Mouse (Mus musculus) cerebellum, adult 9-10 months (tissue): ENCODE data around the gene Mtpn.

Experiments
- DNase-seq: peaks from one replicate; pipeline ENCODE4 v3.0.0; 2022

The Mtpn gene

DNA sequence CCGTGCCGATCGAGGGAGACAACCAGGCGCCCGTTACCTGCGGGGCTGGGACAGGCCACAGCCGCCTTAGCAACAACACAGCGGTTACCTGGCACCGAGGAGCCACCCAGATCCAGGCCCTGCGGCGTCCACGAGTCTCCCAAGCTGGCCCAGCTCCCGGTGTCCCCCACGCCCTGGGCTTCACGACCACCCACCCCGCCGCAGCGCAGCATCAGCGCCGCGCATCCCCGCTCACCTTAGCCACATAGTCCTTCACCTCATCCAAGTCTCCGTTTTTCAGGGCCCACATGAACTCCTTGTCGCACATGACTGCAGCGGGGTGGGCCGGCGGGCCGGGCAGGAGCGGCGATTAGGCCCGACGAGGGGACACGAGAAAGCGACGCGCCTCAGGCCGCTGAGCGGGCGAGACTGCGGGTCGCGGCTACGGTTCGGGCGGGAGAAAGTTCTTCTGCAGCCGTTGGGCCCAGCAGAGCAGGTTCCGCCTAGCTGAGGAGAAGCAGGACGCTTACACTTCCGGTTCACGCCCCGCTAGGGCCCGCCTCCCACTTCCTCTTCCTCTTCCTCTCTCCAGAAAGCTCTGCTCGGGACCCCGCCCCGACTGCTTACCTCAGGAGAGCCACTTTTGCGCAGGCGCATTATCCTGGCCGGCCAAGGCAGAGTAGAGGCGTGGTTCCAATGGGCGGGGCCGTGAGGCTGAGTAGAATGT, at the start of gene Mtpn:
TSS of gene Mtpn (minus strand) at position 585 of the 706 bp plus-strand sequence.
- peak; percentile 99 for DNase-seq

DNA sequence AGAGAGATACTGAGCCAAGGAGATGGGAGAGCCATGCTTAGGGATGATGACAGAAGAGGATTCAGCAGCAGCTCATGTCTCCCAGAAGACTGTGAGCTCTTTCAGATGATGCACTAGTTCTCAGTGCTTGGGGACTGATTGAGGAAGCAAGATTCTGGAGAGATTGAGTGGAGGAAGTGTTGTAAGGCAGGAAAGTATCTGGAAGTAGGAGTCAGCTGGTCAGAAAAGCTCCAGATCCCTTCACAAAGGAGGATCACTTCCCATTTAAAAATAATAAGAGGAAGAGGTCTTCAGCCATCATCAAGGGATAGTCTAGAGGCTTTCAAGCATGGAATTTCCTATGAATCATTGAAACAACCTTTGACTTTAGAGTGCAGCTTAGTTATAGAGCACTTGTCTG, 29.0 kb upstream of the Mtpn start:
- DNase-seq, result no peak

DNA sequence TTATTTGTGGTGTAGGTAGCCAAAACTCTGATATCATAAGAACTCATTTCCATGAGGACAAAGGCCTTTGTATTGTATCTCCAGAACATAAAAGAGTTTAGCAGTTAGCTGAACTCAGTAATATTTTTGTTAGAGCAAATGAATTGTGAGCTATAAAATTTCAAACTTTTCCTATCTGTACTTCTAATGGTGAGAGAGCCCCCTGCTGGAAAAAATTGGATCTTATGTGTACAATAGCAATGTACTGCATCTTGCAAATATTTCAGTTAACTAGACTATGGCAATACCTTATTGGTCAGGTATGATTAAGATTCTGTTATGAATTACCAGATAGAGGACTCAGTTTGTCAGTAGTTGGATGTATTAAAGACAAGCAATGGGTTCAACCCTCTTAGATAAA, 28.1 kb upstream of the Mtpn start:
- peak; percentile 57 for DNase-seq

DNA sequence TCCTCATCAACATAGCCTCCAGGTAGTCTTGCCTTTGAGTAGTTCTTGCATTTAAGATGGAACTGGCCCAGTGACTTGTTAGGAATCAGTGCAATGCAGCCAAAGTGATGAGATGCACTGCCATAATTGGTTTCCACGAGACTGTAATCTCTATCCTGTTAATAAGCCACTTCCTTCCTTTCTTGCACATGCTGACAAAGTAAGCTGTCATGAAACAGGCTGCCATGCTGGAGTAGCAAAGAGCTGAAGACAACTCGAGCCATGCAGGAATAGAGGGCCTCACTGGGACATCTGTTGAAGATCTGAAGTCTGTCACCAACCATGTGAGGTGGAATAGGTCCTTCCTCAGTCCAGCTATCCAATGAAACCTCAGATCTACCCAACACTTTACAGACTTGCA, 20.3 kb upstream of the Mtpn start:
- DNase-seq, result no peak

DNA sequence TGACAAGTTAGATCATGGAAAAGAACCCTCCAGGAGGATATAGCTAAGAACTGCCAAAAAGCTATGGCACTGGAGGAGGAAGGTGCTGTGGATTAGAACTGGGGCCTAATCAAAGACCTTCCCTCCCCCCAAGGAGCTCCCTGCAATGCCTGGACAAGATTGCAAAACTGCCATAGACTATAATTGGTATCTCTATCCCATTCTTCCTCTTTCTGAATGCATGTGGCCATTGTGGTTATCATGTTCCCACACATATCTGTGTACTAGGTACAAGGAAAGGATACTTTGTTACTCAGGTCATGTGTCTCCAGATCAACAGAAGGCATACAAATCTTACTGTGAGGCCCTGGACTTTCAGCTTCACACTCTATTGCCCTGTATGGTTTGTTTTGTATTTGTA, 4.7 kb upstream of the Mtpn start:
- DNase-seq, result no peak

DNA sequence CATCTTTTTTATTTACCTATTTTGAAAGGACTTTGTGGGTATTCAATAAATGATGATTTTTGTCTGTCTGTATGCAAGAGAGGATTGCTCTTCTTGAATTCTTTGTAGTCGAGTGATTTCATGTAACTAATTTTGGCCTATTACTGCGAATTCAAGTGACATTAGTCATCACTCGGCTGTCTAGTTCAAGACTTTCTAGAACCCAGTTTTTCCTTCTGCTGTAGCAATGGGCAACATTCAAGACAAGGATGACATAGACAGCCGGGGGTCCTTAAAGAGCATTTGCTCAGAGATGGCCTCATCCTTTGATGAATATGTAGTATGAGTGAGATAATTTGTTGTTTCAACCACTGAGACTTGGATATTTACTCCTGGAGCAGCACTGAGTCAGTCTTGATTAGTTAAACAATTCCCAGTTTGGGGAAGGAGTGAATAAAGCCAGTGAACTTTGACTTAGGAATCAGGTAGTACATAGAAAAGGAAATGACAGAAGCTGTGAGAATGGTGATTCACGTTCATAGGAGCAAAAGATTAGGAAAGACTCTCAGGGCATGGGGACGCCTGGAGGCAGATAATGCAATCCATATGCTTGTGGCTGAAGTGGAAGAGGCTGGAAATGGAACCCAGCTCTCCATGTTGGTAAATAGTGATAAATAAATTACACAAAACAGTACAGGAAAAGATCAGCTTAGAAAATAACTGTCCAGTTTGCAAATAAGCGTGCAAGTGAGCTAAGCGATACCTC, 3.1 kb upstream of the Mtpn start:
- no peak for DNase-seq

DNA sequence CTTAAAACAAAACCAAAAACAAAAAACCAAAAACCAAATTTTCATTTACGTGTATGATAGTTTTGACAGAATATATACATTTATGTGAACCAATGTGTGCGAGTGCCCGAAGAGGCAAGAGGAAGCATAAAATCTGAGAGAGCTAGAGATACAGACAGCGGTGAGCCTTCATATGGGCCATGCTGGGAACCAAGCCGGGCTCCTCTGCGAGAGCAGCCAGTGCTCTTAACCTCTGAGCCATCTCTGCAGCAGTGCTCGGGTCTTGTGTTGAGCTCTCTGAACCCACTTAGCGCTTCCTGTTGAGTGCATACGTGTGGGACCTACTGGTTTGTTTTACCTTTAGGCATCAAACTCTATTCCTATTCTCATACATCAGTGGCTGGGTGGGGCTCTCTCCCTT, 689 bp upstream of the Mtpn start:
- DNase-seq, result peak; percentile 20

DNA sequence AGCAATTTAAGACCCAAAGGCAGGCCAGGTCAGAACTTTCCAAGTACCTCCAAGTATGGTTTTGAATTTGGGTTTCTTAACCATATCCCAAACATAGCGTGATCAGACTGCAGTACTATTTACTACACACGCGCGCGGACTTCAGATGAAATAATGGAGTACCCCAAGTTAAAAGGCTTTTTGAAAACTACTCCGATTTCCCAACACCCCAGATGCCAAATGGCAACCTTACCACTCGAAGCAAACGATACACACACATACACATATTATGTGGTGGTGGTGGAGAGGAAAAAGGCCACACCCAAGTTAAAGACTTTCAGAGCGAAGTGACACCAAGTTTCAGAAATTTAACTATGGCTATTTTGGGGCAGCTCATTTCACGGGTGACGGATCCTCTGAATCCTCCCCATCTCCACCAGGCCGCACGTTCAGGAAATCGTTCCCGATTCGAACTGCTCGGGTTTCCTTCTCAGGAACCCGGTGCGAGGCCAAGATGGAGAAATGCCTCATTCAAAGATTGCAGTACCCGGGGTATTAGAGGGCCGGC, 858 bp downstream of the Mtpn start:
- peak; percentile 15 for DNase-seq

DNA sequence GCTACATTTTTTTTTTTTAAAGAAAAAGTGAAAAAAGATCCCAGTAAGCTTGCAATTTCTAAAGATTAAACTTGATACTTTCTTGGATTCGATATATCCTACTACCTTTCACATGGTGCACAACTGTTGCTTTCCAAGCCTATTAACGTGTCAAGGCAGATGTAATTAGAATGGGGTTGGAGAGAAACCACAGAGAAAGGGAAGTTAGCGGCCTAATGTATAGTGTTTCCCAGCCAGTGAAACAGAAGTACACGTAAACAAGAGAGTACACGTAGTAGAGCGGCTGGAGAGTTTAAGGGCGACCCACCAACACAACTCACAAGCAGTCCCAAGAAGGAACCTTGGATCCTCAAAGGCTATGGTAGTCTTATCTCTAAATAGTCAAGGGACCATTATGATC, 3.7 kb downstream of the Mtpn start:
- DNase-seq, result no peak

DNA sequence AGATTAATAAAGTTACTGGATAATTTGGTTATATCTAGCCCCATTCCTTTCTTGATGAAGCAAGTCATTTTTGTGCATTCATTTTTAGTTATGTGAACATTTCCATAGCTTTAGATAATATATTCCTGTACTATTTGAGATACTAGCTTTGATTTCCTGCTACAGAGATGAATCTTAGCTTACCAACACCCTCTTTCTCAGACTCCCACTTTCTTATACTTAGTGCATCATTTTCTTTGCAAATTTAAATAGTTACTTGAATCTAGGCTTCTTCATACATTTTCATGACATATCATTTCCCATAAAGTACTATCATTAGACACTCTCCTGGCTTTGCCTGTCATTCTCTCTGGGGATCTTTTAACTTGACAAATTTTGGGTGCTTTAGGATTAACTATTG, 26.3 kb downstream of the Mtpn start:
- no peak for DNase-seq

DNA sequence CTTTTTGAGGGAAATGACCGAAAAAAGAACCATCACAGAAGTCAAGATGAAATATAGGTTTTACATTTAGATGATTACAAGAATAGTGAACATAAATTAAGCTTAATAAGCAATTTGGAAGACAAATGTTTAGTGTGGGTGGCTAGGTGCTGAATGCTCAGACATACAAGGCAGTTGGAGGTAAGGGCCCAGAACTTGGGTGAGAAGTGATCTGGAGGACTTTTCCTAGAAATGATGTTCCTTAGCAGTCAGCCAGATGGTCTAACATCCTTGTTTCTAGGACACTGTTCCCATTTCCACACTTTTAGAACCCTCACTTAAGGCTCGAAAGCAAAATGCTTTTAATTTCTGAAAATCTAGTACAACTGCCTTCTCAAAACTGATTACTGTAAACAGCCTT, 34.9 kb downstream of the Mtpn start:
- no peak for DNase-seq

DNA sequence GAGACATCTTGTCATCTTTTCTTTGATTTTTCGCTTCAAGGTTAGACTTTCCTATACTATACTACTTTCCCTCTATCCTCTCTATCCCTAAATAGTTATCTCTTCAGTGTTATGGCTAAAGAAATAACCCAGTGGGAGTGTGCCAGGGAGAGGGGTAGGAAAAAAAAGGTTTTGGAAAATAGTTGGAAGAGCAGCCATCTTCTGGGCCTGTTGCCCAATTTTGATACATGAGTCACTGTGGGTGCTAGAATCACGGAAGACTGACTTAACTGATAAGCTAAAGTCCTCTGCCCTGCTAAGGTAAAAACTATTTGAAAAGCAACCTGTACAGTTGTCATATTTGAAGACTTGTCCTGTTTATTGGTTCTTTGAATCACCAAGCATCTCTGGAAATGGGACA, 36.8 kb downstream of the Mtpn start:
- DNase-seq, result no peak

DNA sequence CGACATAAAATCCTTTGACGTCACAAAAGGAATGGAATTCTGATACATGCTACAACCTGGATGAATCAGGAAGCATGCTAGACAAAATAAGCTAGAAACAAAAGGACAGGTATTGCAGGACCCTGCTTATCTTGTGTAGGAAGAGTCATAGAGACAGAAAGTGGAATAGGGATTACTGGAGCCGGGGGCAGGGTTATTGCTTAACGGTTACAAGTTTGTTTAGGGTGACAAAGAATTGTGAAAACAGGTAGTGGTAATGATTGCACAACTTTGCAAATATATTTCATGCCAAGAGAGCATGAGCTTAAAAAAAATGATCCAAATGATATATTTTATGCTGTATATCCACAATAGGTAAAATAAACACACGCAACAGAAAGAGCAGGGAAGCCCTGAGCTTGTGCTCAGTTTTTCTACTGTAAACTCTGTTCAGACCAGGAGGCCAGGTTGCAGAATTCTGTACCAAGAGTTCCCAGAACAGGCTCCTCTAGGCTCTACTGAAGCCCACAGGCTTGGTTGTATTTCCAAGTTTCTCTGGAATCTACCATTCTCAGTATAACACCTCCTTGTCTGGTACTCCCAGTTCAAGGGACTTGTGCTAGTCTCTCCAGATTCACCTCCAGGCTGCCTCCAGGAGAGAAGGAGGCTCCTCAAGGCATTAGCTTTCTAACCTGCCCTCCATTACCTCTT, 39.6 kb downstream of the Mtpn start:
- DNase-seq, result no peak

DNA sequence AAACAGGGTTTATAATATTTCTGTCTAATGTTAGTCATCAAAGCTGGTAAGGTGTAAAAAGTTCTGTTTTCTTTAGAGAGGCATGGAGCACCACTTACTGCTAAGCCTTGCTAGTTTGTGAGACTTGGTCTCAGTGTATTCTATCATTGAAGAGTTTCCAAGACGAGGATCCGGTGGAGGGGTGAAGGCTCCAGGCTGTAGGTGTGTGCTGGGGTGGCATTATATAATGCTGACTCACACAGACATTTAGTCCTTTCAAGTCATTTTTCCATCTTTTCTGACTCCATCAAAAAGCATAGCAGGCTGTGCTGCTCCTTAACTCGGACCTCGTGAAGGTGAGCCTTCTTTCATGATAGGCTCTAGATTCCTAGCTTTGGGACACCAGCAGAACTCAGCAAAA, 42.3 kb downstream of the Mtpn start:
- DNase-seq, result no peak

DNA sequence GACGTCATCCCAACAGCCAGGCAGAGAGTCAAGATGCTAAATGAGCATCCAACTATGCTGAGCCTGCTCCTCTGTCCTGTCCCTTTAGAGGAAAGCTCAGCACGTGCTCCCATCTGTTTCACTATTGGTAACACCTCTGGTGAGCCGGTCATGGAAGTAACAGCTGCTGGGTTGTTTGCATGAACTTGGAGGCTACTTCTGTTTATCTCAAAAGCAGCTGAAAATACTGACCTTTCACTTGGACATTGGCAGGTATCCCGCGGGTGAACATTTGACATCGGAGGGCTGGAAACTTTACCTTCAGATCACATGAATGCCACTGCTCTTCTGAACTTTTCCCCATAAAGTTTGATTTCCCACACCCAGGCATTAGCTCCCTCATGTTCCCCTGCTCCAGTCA, 45.8 kb downstream of the Mtpn start:
- no peak for DNase-seq

DNA sequence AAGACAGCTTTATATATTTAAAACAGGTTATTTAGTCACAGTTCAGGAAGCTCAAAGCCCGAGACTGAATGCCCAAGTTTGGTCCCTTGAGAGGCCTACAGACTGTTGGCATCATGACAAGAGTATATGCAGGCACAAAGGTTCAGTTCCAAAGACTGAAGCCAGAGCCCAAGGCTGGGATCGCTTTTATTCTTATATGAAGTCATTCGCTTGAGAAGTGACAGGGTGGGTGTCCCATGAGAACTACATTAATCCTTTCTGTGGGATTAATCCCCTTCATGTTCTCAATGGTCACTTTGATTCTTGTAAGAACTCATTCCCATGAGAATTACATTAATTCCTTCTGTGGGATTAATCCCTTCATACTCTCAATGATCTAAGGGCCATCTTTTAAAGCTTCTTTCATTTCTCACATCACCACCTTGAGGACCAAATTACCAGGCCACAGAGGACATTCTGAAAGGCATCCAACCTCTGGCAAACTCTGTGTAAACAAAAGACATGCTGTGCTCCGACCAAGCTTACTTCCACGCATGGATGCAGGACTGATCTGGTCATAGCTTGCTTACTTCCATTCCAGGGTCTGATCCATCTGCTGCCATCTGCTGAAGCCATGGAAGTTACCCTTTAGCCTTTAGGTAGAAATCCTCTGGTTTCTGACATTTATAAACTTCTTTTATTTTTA, 59.9 kb downstream of the Mtpn start:
- DNase-seq, result no peak

DNA sequence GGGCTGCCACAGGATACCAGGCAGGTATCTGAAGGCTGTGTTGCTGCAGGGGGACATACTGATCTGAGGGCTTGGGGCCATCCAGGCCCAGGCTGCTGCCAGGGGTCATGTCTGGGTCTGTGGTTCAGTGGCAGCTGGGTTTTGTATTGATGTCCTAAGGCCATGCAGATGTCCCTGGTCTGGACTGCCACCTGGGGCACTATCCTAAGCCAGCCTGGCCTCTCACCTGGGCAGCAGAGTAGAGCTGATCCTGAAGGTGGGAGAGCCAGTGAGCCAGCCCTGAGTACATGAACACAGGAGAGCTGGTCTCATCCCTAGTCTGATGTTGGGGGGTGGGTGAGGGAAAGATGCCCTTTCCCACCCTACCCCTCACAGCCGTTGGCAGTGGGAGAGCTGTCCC, 62.9 kb downstream of the Mtpn start:
- DNase-seq, result no peak

DNA sequence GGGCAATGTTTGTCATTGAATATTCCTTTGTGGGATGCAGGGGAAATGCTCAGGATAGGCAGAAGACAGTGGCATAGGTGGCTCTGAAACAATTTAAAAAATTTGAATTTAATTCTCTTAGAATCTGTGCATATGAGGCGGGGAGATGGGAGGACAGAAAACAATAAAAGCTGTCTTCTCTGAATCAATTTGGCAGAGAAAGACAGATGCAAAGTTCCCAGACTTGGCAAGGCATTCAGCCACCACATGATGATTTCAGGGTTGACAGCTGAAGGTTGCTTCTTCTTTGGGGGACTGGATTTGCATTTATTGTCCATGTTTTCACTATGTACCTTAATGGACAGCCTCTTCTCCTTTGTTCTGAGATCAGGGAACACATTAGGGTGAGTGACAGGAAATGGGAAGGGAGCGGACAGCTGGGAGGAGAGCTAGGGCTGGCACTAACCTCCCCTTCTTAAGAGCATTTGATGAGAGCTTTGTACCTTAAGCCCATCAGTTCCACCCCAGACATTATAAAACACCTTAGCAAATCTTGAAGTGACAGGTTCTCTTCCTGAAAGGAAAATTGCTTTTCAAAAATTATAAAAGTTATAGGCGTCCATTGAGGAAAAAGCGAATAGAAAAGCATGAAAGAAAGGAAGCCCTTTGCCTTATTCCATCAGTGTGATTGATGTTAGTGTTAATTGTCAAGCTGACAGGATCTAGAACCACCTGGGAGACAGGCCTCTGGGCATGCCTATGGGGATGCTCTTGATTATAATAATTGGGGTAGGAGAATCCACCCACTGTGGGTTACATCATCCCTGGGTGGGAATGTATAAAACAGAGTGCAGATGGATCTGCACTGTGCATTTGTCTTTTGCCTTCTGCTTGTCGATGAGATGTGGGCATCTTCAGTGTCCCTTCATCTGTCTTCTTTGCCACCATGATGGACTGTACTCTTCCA, 76.0 kb downstream of the Mtpn start:
- DNase-seq, result no peak

DNA sequence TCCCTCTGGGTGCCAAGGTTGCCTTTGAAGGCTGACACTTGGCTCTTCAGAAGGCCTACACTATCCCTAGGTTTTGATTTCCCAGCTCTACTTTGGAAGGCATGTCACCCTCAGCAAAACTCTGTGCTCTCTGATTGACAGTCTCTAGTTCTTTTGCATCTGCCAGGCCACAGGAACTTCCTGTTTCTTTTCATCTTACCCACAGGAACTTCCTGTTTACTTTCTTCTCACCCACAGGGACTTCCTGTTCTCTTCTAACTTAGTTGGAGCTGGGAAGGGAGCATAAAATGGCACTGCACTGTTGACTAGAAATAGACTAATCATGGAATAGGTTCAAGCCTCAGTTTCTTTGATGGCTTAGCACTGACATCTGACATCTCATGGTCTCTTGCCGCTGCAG, 77.2 kb downstream of the Mtpn start:
- DNase-seq, result no peak
